Mouse (Mus musculus): ENCODE measurements around the gene Josd2. TPM values are rescaled to one million over a fixed set of nuclear protein-coding genes. Genes with fewer than 3 reads are reported as not detected.

Josd2 gene
- polyA plus RNA-seq, 1 experiment from 2014 or later: 45.2 TPM

DNA sequence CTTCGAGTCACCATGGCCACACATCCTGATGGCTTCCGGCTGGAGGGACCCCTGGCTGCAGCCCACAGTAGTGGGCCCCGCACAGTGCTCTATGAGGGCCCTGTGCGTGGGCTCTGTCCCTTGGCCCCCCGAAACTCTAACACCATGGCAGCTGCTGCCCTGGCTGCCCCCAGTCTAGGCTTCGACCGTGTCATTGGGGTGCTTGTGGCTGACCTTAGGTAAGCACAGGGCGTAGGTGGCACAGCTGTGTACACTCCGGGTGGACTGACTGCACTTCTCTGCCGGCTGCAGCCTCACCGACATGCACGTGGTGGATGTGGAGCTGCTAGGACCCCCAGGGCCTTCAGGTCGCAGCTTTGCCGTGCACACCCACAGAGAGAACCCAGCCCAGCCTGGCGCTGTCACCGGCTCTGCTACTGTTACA lies 880 bp upstream of the Josd2 start:
- H3K4me2 ChIP-seq: peak overlapping the region; percentile 75; the same call in 1 of the 2 replicates
- ATAC-seq (ENCODE audit: low FRiP score): peak; percentile 3; the same call in 1 of the 2 replicates
- H3K9ac ChIP-seq (replicated peaks): no peak overlapping the region; the same call in 1 of the 2 replicates
- H3K27me3 ChIP-seq (replicated peaks): no peaks in the 10 kb centered on the region
- H3K4me1 ChIP-seq: peaks cover 61% of the 10 kb centered on the region
- WGBS: 79% methylated on average over 16 of the region's 16 CpGs
- peaks cover 22% of the 10 kb centered on the region for H3K36me3 ChIP-seq
- H3K4me3 ChIP-seq (replicated peaks): 0 out of 2 replicates have a peak overlapping the region, but pooled peaks have one; percentile 56
- H3K27ac ChIP-seq (replicated peaks): peak overlapping the region; percentile 91
- no peaks in the 10 kb centered on the region for H3K9me3 ChIP-seq (replicated peaks)

DNA sequence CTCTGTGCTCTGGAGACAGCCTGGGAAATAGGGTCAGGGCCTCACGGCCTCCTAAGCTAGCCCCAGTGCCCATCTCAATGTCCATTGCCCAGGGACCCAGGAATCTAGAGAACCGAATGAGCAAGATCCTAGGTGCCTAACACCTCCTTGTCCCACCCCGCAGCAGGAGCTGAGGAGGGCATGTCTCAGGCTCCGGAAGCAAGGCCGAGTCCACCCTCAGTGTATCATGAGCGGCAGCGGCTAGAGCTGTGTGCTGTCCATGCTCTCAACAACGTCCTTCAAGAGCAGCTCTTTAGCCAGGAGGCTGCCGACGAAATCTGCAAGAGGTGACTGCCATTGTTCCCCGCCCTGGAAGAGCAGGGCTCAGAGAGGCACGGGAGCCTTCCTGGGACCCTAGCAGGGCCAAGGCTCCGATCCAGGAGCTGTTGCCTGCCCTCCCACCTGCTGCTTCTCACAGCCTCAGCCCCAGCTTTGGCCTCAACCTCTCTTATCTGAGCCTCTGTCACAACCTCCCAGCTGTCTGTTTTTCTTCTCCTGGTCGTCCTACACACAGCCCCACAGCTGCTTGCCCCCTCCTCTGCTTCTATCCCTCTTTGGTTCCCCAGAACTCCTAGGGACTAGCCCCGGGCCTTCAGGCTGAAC lies 985 bp downstream of the Josd2 start:
- peaks cover 57% of the 10 kb centered on the region for H3K4me1 ChIP-seq
- 50% methylated on average over 15 of the region's 15 CpGs for WGBS

DNA sequence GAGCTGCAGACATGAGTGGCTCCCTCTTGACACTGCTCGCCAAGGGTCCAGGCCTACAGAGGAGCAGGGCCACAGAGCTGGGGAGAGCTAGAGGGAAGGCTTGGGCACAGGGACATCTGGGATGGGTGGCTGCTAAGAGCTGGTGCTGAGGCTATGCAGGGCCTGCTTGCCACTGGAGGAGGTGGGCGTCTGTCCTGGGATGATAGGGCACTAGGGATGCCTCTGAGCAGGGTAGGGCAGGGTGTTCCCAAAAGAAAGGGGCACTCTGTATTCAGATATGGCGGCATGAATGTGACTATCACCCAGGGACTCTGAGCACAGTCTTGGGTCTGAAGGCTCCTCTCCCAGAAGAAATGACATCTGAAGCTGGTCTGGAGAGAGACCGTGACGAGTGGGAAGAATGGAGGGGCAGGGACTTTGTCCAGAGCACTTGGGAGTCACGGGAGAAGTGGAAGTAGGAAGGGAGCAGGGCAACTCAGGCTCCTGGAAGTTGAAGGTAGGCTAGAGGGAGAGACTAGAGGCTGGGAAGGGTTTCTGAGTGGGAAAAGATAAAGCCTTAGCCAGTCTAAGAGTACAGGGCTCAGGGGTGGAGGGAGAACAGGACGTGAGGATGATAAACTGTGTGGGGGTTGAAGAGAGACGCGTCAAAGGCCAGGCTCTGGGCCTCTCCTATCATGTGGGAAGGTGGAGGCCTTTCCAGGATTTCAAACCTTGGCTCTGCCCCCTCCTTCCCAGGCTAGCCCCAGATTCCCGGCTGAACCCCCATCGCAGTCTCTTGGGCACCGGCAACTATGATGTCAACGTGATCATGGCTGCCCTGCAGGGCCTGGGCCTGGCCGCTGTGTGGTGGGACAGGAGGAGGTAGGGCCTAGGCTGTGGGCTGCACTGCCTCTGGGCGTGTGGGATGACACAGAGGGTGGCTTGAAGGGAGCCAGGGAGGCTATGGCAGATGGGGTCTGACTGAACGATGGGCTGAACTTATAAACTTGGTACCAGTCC lies 2.2 kb downstream of the Josd2 start:
- Histone ChIP-seq H3K27ac (replicated peaks) (peak overlapping the region; percentile 91; the same call in 1 of the 2 replicates), H3K4me2 (no peak overlapping the region), H3K36me3 (no peaks in the 10 kb centered on the region), H3K9ac (replicated peaks) (no peak overlapping the region), H3K9me3 (replicated peaks) (no peaks in the 10 kb centered on the region), H3K27me3 (replicated peaks) (no peaks in the 10 kb centered on the region), H3K4me3 (replicated peaks) (no peak overlapping the region), H3K4me1 (peaks cover 56% of the 10 kb centered on the region)
- 91% methylated on average over 16 of the region's 16 CpGs for WGBS
- ATAC-seq (ENCODE audit: low FRiP score): no peak

More for the DNA sequence above, 985 bp downstream of the Josd2 start:
- Histone ChIP-seq H3K4me2 (peak overlapping the region; percentile 75), H3K9ac (replicated peaks) (peak overlapping the region; percentile 56), H3K36me3 (peaks cover 4% of the 10 kb centered on the region; the same call in 1 of the 2 replicates), H3K27me3 (replicated peaks) (no peaks in the 10 kb centered on the region), H3K4me3 (replicated peaks) (peak overlapping the region; percentile 56), H3K9me3 (replicated peaks) (no peaks in the 10 kb centered on the region), H3K27ac (replicated peaks) (peak overlapping the region; percentile 91)
- ATAC-seq (ENCODE audit: low FRiP score): no peak

- no peak overlapping the region for H3K4me2 ChIP-seq
- no peaks in the 10 kb centered on the region for H3K27me3 ChIP-seq (replicated peaks)
- H3K36me3 ChIP-seq: no peaks in the 10 kb centered on the region
- H3K4me3 ChIP-seq (replicated peaks): no peak overlapping the region
- H3K9ac ChIP-seq (replicated peaks): no peak overlapping the region
- 87% methylated on average over 16 of the region's 16 CpGs for WGBS
- no peaks in the 10 kb centered on the region for H3K9me3 ChIP-seq (replicated peaks)
- no peak for ATAC-seq (ENCODE audit: low FRiP score)
- H3K27ac ChIP-seq (replicated peaks): no peak overlapping the region
- peaks cover 56% of the 10 kb centered on the region for H3K4me1 ChIP-seq
These were observed 3.2 kb downstream of the Josd2 start for GRCm38 (mm10) chr7:44470696-44471612.

DNA sequence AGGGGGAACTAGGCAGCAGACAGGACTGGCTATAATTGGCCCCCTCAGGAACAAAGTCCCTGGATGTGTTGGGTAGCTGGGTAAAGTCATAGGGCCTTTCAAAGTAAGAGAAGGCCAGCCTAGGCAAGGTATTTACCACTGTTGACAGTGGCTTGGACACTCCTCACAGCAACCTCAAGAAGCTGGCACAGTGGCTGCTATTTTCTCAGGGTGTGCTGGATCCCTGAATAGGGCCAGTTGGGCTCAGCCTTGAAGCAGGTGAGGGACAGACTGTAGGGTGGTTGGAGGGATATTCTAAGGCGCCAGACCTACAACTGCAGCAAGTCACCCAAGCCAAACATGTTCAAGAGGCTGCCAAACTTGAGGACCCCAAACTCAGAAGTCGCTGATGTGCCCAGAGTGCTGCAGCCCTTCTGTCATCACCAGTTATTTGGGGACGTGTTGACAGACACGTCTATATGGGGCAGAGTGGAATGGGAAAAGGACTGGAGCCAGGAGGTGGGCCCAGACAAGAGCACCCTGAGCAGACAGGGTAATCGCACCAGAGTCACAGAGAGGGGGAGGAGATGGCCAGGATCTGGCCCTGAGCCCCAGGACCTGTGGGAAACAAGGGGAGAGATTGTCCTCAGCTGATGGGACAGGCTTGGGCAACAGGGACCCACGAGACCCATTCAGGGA lies 4.2 kb downstream of the Josd2 start:
- Histone ChIP-seq H3K4me2 (no peak overlapping the region), H3K27ac (replicated peaks) (no peak overlapping the region), H3K4me1 (peaks cover 51% of the 10 kb centered on the region), H3K9ac (replicated peaks) (no peak overlapping the region), H3K4me3 (replicated peaks) (no peak overlapping the region), H3K9me3 (replicated peaks) (no peaks in the 10 kb centered on the region), H3K36me3 (no peaks in the 10 kb centered on the region), H3K27me3 (replicated peaks) (0 out of 2 replicates have a peak, but pooled peaks cover 2% of the 10 kb centered on the region)
- ATAC-seq (ENCODE audit: low FRiP score): no peak
- 43% methylated on average over 6 of the region's 6 CpGs for WGBS

DNA sequence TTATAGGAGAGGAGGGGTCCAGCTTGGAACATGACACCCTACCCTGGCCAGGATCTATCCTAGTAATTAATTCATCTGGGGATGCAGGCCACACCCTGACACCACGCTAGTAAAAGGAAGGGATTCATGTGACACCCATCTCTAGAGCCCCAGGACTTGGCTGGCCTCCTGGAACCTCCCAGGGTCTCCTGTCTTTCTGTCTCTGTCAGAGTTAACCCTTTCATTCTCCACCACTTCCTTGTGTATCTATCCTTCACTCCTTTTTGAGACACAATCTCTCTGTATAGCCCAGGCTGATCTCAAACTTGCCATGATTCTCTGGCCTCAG lies 4.7 kb downstream of the Josd2 start:
- Histone ChIP-seq H3K9me3 (replicated peaks) (no peaks in the 10 kb centered on the region), H3K4me1 (peaks cover 46% of the 10 kb centered on the region), H3K27me3 (replicated peaks) (0 out of 2 replicates have a peak, but pooled peaks cover 6% of the 10 kb centered on the region), H3K36me3 (no peaks in the 10 kb centered on the region), H3K4me3 (replicated peaks) (no peak overlapping the region), H3K27ac (replicated peaks) (no peak overlapping the region), H3K4me2 (no peak overlapping the region), H3K9ac (replicated peaks) (no peak overlapping the region)
- ATAC-seq (ENCODE audit: low FRiP score): no peak
- 14% methylated on average over 1 of the region's 1 CpGs for WGBS

GRCm38 (mm10) chr7:44472961-44473646 lies 5.3 kb downstream of the Josd2 start:
- Histone ChIP-seq H3K4me1 (peaks cover 45% of the 10 kb centered on the region), H3K4me2 (no peak overlapping the region), H3K9me3 (replicated peaks) (no peaks in the 10 kb centered on the region), H3K36me3 (no peaks in the 10 kb centered on the region), H3K27ac (replicated peaks) (no peak overlapping the region; the same call in 1 of the 2 replicates), H3K9ac (replicated peaks) (no peak overlapping the region), H3K4me3 (replicated peaks) (no peak overlapping the region), H3K27me3 (replicated peaks) (0 out of 2 replicates have a peak, but pooled peaks cover 6% of the 10 kb centered on the region)
- 59% methylated on average over 9 of the region's 9 CpGs for WGBS
- no peak for ATAC-seq (ENCODE audit: low FRiP score)

DNA sequence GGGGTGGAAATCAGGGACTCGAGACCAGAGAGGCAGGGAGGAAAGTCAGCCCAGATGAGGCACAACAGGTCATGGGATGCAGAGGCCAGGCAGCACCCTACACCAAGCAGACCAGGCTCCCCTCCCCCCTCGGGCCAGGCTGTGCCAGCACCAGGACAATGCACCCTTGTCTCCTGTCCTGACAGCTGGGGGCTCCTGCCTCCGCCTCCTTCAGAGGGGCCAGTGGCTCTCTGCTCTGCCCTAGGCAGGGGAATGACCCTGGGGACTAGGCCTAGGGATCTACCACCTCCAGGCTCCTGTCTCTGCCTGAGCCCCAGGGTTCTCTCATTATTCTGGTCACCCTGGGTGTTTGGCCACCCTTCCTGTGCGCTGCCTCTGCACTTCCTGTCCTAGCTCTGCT lies 6.6 kb downstream of the Josd2 start:
- peak overlapping the region; percentile 65 for H3K27ac ChIP-seq (replicated peaks)
- no peaks in the 10 kb centered on the region for H3K36me3 ChIP-seq
- no peak overlapping the region for H3K4me3 ChIP-seq (replicated peaks)
- H3K4me2 ChIP-seq: no peak overlapping the region
- H3K9me3 ChIP-seq (replicated peaks): no peaks in the 10 kb centered on the region
- 29% methylated on average over 4 of the region's 4 CpGs for WGBS
- ATAC-seq (ENCODE audit: low FRiP score): 0 out of 2 replicates have a peak, but pooled peaks have one; percentile 49
- 0 out of 2 replicates have a peak, but pooled peaks cover 8% of the 10 kb centered on the region for H3K27me3 ChIP-seq (replicated peaks)
- H3K4me1 ChIP-seq: peaks cover 32% of the 10 kb centered on the region
- no peak overlapping the region for H3K9ac ChIP-seq (replicated peaks)

GRCm38 (mm10) chr7:44475046-44475614 lies 7.3 kb downstream of the Josd2 start:
- Histone ChIP-seq H3K36me3 (no peaks in the 10 kb centered on the region), H3K9me3 (replicated peaks) (no peaks in the 10 kb centered on the region), H3K4me3 (replicated peaks) (no peak overlapping the region), H3K9ac (replicated peaks) (no peak overlapping the region), H3K4me2 (no peak overlapping the region), H3K4me1 (peaks cover 28% of the 10 kb centered on the region), H3K27me3 (replicated peaks) (0 out of 2 replicates have a peak, but pooled peaks cover 8% of the 10 kb centered on the region), H3K27ac (replicated peaks) (peak overlapping the region; percentile 65)
- 37% methylated on average over 5 of the region's 5 CpGs for WGBS
- ATAC-seq (ENCODE audit: low FRiP score): no peak
